Mouse (Mus musculus) heart, postnatal 0 days (tissue): ENCODE data around the gene Fndc5.

Experiments used
- CTCF ChIP-seq: IDR thresholded peaks from 2 replicates; pipeline ENCODE4 v1.5.1; 2016; ENCODE audit warnings: antibody characterized with exemption, control low read depth, low read depth
- EP300 ChIP-seq: IDR thresholded peaks from 2 replicates; pipeline ENCODE4 v1.6.1; 2016; ENCODE audit warnings: antibody characterized with exemption, low read depth

DNA sequence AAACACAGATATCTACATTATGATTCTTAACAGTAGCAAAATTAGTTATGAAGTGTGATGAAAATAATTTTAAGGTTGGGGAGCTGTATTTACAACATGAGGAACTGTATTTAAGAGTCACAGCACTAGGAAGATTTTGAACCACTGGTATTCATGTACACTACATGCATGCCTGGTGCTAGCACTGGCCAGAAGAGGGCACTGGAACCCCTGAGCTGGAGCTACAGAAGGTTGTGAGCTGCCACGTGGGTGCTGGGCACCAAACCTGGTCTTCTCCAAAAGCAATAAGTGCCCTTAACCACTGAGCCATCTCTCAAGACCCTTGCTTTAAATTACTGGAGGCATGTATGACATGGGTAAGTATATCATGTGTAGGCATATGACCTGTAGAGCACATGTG lies 35.7 kb downstream of the Fndc5 start:
- TF ChIP-seq EP300: no peak
- no peak for TF ChIP-seq CTCF
